Mouse (Mus musculus): Measurements from ENCODE around the gene Lrrc75a. TPM values are rescaled to one million over a fixed set of nuclear protein-coding genes. Genes with fewer than 3 reads are reported as not detected.

Lrrc75a gene
- polyA plus RNA-seq, 1 experiment from 2014 or later: 16.2 TPM

- no peak overlapping the region for H3K4me2 ChIP-seq (replicated peaks; ENCODE audit: low read depth, low read length)
- H3K9ac ChIP-seq (ENCODE audit: low read depth, low read length): no peak overlapping the region
- H3K4me3 ChIP-seq (ENCODE audit: low read depth, low read length): no peak overlapping the region
- ATAC-seq (ENCODE audit: low FRiP score): no peak
- 78% methylated on average over 8 of the region's 8 CpGs for WGBS
- H3K36me3 ChIP-seq (ENCODE audit: control insufficient read depth, insufficient read depth, low read length): no peaks in the 10 kb centered on the region
- no peaks in the 10 kb centered on the region for H3K9me3 ChIP-seq (ENCODE audit: control insufficient read depth, low read length)
- DNase-seq (ENCODE audit: low spot score): no peak
- H3K27me3 ChIP-seq (ENCODE audit: control insufficient read depth, insufficient read depth, low read length): no peaks in the 10 kb centered on the region
- no peaks in the 10 kb centered on the region for H3K4me1 ChIP-seq (replicated peaks; ENCODE audit: control insufficient read depth, insufficient read depth, low read length)
- H3K27ac ChIP-seq (ENCODE audit: low read depth, low read length): no peak overlapping the region
Measured at GRCm38 (mm10) chr11:62591904-62592575, 56.3 kb downstream of the Lrrc75a start.

- no peaks in the 10 kb centered on the region for H3K9me3 ChIP-seq (ENCODE audit: control insufficient read depth, low read length)
- ATAC-seq (ENCODE audit: low FRiP score): no peak
- H3K4me2 ChIP-seq (replicated peaks; ENCODE audit: low read depth, low read length): no peak overlapping the region
- H3K27me3 ChIP-seq (ENCODE audit: control insufficient read depth, insufficient read depth, low read length): no peaks in the 10 kb centered on the region
- no peak for DNase-seq (ENCODE audit: low spot score)
- H3K9ac ChIP-seq (ENCODE audit: low read depth, low read length): no peak overlapping the region
- no peak overlapping the region for H3K27ac ChIP-seq (ENCODE audit: low read depth, low read length)
- H3K36me3 ChIP-seq (ENCODE audit: control insufficient read depth, insufficient read depth, low read length): no peaks in the 10 kb centered on the region
- H3K4me3 ChIP-seq (ENCODE audit: low read depth, low read length): no peak overlapping the region
- no peaks in the 10 kb centered on the region for H3K4me1 ChIP-seq (replicated peaks; ENCODE audit: control insufficient read depth, insufficient read depth, low read length)
- WGBS: 92% methylated on average over 2 of the region's 2 CpGs
Measured at GRCm38 (mm10) chr11:62591026-62591425, 57.3 kb downstream of the Lrrc75a start.

GRCm38 (mm10) chr11:62589391-62589790, 58.9 kb downstream of the Lrrc75a start:
- DNase-seq (ENCODE audit: low spot score) (no peak), ATAC-seq (ENCODE audit: low FRiP score) (no peak)
- no peak overlapping the region for H3K4me3 ChIP-seq (ENCODE audit: low read depth, low read length)
- H3K4me1 ChIP-seq (replicated peaks; ENCODE audit: control insufficient read depth, insufficient read depth, low read length): no peaks in the 10 kb centered on the region
- 87% methylated on average over 10 of the region's 10 CpGs for WGBS
- no peaks in the 10 kb centered on the region for H3K27me3 ChIP-seq (ENCODE audit: control insufficient read depth, insufficient read depth, low read length)
- H3K36me3 ChIP-seq (ENCODE audit: control insufficient read depth, insufficient read depth, low read length): no peaks in the 10 kb centered on the region
- H3K9ac ChIP-seq (ENCODE audit: low read depth, low read length): no peak overlapping the region
- no peaks in the 10 kb centered on the region for H3K9me3 ChIP-seq (ENCODE audit: control insufficient read depth, low read length)
- H3K4me2 ChIP-seq (replicated peaks; ENCODE audit: low read depth, low read length): no peak overlapping the region
- no peak overlapping the region for H3K27ac ChIP-seq (ENCODE audit: low read depth, low read length)

GRCm38 (mm10) chr11:62587034-62587433, 61.3 kb downstream of the Lrrc75a start:
- Histone ChIP-seq H3K4me1 (replicated peaks; ENCODE audit: control insufficient read depth, insufficient read depth, low read length) (no peaks in the 10 kb centered on the region), H3K36me3 (ENCODE audit: control insufficient read depth, insufficient read depth, low read length) (no peaks in the 10 kb centered on the region), H3K9ac (ENCODE audit: low read depth, low read length) (no peak overlapping the region), H3K27me3 (ENCODE audit: control insufficient read depth, insufficient read depth, low read length) (no peaks in the 10 kb centered on the region), H3K4me3 (ENCODE audit: low read depth, low read length) (no peak overlapping the region), H3K9me3 (ENCODE audit: control insufficient read depth, low read length) (no peaks in the 10 kb centered on the region), H3K4me2 (replicated peaks; ENCODE audit: low read depth, low read length) (no peak overlapping the region), H3K27ac (ENCODE audit: low read depth, low read length) (no peak overlapping the region)
- no peak for ATAC-seq (ENCODE audit: low FRiP score)
- 90% methylated on average over 5 of the region's 5 CpGs for WGBS
- no peak for DNase-seq (ENCODE audit: low spot score)

DNA sequence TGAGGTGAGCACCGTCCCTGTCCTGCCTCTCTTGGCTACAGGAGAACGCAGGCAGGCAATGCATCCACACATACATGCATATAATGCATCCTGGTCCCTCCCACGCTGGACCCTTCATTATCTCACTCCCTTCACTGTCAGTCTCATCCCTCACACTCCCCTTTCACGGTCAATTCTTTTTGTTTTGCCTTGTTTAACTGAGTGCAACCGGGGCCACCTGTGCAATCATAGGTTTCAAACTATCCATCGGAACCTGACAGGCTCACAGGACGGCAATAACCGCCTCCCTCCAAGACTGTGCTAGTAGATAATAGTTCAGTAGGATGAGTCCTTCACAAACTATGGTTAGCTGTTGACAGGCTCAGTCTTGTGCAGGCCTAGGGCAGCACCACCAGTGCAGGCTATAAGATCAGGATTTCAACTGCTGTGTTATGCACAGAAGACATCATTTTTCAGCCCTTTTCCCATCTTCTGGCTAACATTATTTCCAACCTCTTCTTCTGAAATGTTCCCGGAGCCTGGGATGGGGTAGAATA, 63.6 kb downstream of the Lrrc75a start:
- H3K27ac ChIP-seq (ENCODE audit: low read depth, low read length): no peak overlapping the region
- DNase-seq (ENCODE audit: low spot score): no peak
- H3K4me2 ChIP-seq (replicated peaks; ENCODE audit: low read depth, low read length): no peak overlapping the region
- WGBS: 85% methylated on average over 9 of the region's 9 CpGs
- H3K9ac ChIP-seq (ENCODE audit: low read depth, low read length): no peak overlapping the region
- ATAC-seq (ENCODE audit: low FRiP score): no peak
- H3K4me1 ChIP-seq (replicated peaks; ENCODE audit: control insufficient read depth, insufficient read depth, low read length): no peaks in the 10 kb centered on the region
- no peaks in the 10 kb centered on the region for H3K9me3 ChIP-seq (ENCODE audit: control insufficient read depth, low read length)
- H3K27me3 ChIP-seq (ENCODE audit: control insufficient read depth, insufficient read depth, low read length): no peaks in the 10 kb centered on the region
- no peak overlapping the region for H3K4me3 ChIP-seq (ENCODE audit: low read depth, low read length)
- H3K36me3 ChIP-seq (ENCODE audit: control insufficient read depth, insufficient read depth, low read length): no peaks in the 10 kb centered on the region

DNA sequence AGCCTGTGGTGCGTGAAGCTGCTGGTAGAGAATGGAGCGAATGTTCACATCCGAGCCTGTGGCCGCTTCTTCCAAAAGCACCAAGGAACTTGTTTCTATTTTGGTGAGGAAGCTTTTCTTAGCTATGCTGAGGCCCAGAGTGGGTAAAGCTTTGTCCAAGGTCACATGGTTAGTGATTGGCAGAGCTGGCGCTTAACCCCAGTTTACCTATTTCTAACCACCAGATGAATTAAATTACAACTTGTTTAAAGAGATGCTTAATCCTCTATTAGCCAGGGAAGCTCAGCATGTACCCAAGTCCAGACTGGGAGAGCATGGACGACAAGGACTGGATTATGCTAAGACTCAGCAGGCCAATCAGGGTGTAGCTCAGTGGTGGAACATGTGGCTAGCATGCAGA, 65.3 kb downstream of the Lrrc75a start:
- WGBS: 71% methylated on average over 6 of the region's 6 CpGs

GRCm38 (mm10) chr11:62576530-62577152, 71.7 kb downstream of the Lrrc75a start:
- DNase-seq (ENCODE audit: low spot score) (no peak), ATAC-seq (ENCODE audit: low FRiP score) (no peak)
- Histone ChIP-seq H3K9ac (ENCODE audit: low read depth, low read length) (peak overlapping the region; percentile 11; the same call in 1 of the 2 replicates), H3K27me3 (ENCODE audit: control insufficient read depth, insufficient read depth, low read length) (peaks cover 4% of the 10 kb centered on the region; the same call in 1 of the 2 replicates), H3K4me1 (replicated peaks; ENCODE audit: control insufficient read depth, insufficient read depth, low read length) (0 out of 2 replicates have a peak, but pooled peaks cover 2% of the 10 kb centered on the region), H3K27ac (ENCODE audit: low read depth, low read length) (no peak overlapping the region), H3K4me2 (replicated peaks; ENCODE audit: low read depth, low read length) (peak overlapping the region; percentile 85; the same call in 1 of the 2 replicates), H3K36me3 (ENCODE audit: control insufficient read depth, insufficient read depth, low read length) (no peaks in the 10 kb centered on the region), H3K9me3 (ENCODE audit: control insufficient read depth, low read length) (no peaks in the 10 kb centered on the region), H3K4me3 (ENCODE audit: low read depth, low read length) (peak overlapping the region; percentile 47; the same call in 1 of the 2 replicates)
- 67% methylated on average over 16 of the region's 16 CpGs for WGBS

More for the DNA sequence above, 65.3 kb downstream of the Lrrc75a start:
- Histone ChIP-seq H3K36me3 (ENCODE audit: control insufficient read depth, insufficient read depth, low read length) (no peaks in the 10 kb centered on the region), H3K27ac (ENCODE audit: low read depth, low read length) (no peak overlapping the region), H3K9ac (ENCODE audit: low read depth, low read length) (no peak overlapping the region), H3K4me2 (replicated peaks; ENCODE audit: low read depth, low read length) (no peak overlapping the region), H3K4me3 (ENCODE audit: low read depth, low read length) (no peak overlapping the region), H3K27me3 (ENCODE audit: control insufficient read depth, insufficient read depth, low read length) (no peaks in the 10 kb centered on the region), H3K9me3 (ENCODE audit: control insufficient read depth, low read length) (no peaks in the 10 kb centered on the region), H3K4me1 (replicated peaks; ENCODE audit: control insufficient read depth, insufficient read depth, low read length) (no peaks in the 10 kb centered on the region)
- DNase-seq (ENCODE audit: low spot score): no peak
- no peak for ATAC-seq (ENCODE audit: low FRiP score)

DNA sequence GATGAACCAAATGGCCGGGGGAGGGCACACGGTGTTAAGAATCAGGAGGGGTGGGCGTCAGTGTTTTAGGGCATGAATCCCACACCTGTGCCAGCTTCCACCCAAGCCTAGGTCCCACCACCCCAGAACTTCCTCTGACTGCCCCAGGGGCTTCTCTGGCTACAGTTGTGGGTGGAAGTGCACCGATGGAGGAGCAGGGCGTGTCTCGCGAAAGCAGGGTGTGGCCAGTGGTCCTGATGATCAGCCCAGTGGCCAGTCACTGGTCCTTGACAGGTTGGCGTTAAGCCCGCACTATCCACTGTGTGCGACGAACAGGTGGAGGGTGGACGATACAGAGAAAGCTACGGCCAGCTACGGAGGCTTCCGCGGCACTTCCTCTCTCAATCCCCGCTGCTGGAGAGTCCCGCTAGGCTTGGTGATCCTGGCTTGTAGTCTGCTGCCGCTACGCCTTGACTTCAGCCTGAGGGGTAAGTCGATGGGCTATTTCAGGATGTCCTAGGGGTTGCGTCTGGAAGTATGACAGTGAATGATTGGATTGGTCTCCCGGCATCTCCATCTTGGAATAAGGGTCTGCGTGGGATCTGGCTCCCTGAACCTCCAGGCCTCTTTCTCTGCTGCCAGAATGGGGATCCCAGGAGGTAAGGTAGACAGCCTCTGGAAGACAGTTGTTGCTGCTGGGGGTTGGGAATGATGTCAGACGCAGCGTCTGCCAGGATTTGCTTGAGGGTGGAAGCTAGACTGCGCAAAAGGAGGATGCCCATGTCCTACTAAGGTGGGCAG, 72.5 kb downstream of the Lrrc75a start:
- WGBS: 6% methylated on average over 27 of the region's 27 CpGs
- peak; percentile 71 for ATAC-seq (ENCODE audit: low FRiP score)
- peak overlapping the region; percentile 40 for H3K9ac ChIP-seq (ENCODE audit: low read depth, low read length)
- H3K4me1 ChIP-seq (replicated peaks; ENCODE audit: control insufficient read depth, insufficient read depth, low read length): 0 out of 2 replicates have a peak, but pooled peaks cover 2% of the 10 kb centered on the region
- no peaks in the 10 kb centered on the region for H3K9me3 ChIP-seq (ENCODE audit: control insufficient read depth, low read length)
- peak overlapping the region; percentile 47 for H3K4me3 ChIP-seq (ENCODE audit: low read depth, low read length)
- no peaks in the 10 kb centered on the region for H3K36me3 ChIP-seq (ENCODE audit: control insufficient read depth, insufficient read depth, low read length)
- no peak overlapping the region for H3K27ac ChIP-seq (ENCODE audit: low read depth, low read length)
- DNase-seq (ENCODE audit: low spot score): peak; percentile 60
- peaks cover 4% of the 10 kb centered on the region; the same call in 1 of the 2 replicates for H3K27me3 ChIP-seq (ENCODE audit: control insufficient read depth, insufficient read depth, low read length)
- peak overlapping the region; percentile 85 for H3K4me2 ChIP-seq (replicated peaks; ENCODE audit: low read depth, low read length)

All from hindbrain, embryonic 11.5 days (tissue).